8 mouse cellular contexts compared by ENCODE assay signal in genomic region chr11:116586801-116587631, GRCm38 (mm10). TPM values are rescaled to one million over a fixed set of nuclear protein-coding genes. Genes with fewer than 3 reads are reported as not detected.
A peak's percentile ranks its signal among the peaks of the same experiment; 100 is the strongest.
DNase-seq lines count a peak whose midpoint lies in the region; ATAC-seq and TF ChIP-seq lines count a peak whose summit lies in the region.

No protein-coding gene starts in this region.

- DNase-seq in cerebellum, postnatal 14 days, result peak; percentile 87 to 88
- DNase-seq in gastrocnemius, adult 8-10 months (ENCODE audit: low spot score in 2 of 2), result peak; percentile 48 to 51
- DNase-seq in hindbrain, postnatal 0 days (ENCODE audit: low spot score), result peak; percentile 81
- DNase-seq in left cerebral cortex, adult 18-20 months (ENCODE audit: low spot score in 2 of 2), result peak; percentile 60 to 72
- DNase-seq in lung, postnatal 4 days, result peak; percentile 75 to 83
- peak; percentile 54 to 76 for DNase-seq in right cerebral cortex, adult 2 months (ENCODE audit: low spot score in 2 of 2)
- peak; percentile 24 for DNase-seq in yolk sac, embryonic 10.5 days (ENCODE audit: low spot score)

- 18% methylated on average over 23 of the region's 23 CpGs for WGBS in hindbrain, postnatal 0 days

- H3K9ac ChIP-seq in hindbrain, postnatal 0 days (replicated peaks; ENCODE audit: low read length), result peak overlapping the region; percentile 33; the same call in 1 of the 2 replicates

- peak; percentile 77 for ATAC-seq in activated CD4-positive, CD25-positive, alpha-beta regulatory T cell, adult 4 months
- ATAC-seq in hindbrain, postnatal 0 days, result peak; percentile 82

- peak; percentile 98 for TF ChIP-seq CTCF in hindbrain, postnatal 0 days (IDR thresholded peaks at IDR 0.05; ENCODE audit: low read depth)

- no peaks in the 10 kb centered on the region for H3K36me3 ChIP-seq in hindbrain, postnatal 0 days (ENCODE audit: insufficient read depth, low read length)

- peak overlapping the region; percentile 41 for H3K4me2 ChIP-seq in hindbrain, postnatal 0 days (ENCODE audit: low read depth, low read length)

- H3K4me1 ChIP-seq in hindbrain, postnatal 0 days (ENCODE audit: insufficient read depth, low read length), result no peaks in the 10 kb centered on the region

- H3K4me3 ChIP-seq in hindbrain, postnatal 0 days (ENCODE audit: low read length), result peak overlapping the region; percentile 9; the same call in 1 of the 2 replicates

- no peaks in the 10 kb centered on the region for H3K27me3 ChIP-seq in hindbrain, postnatal 0 days (ENCODE audit: insufficient read depth, low read length)

- H3K9me3 ChIP-seq in hindbrain, postnatal 0 days (ENCODE audit: low read length), result no peaks in the 10 kb centered on the region

- peak overlapping the region; percentile 75 for H3K27ac ChIP-seq in hindbrain, postnatal 0 days

RNA-seq across cellular contexts. Expression of gene Aanat, which starts 0.8 kb away (rescaled TPM):
- not detected for polyA plus RNA-seq in activated CD4-positive, CD25-positive, alpha-beta regulatory T cell, adult 4 months (2017; shearing (Covaris generic))
- total RNA-seq in gastrocnemius, adult 8-10 months (2022), result not detected
- total RNA-seq in hindbrain, postnatal 0 days (2014; rRNA removed), result 0.68 TPM in 1 of 2 replicates, not detected in the other
- polyA plus RNA-seq in hindbrain, postnatal 0 days (2015; fragmentation: Nextera tagmentation; extraction: Ambion mirVana), result 0.46 and 0.81 TPM in 2 replicates
- 1 to 10 TPM in 1 of 2 experiments, under 1 TPM in 1; 0.56 to 1.4 TPM for total RNA-seq in left cerebral cortex, adult 18-20 months (2021)

RNA-seq across cellular contexts. Expression of gene Ube2o, which starts 5.8 kb away (rescaled TPM):
- 1 to 10 TPM; 2.2 TPM for polyA plus RNA-seq in activated CD4-positive, CD25-positive, alpha-beta regulatory T cell, adult 4 months (2017; shearing (Covaris generic))
- total RNA-seq in gastrocnemius, adult 8-10 months (2022), result 10 to 100 TPM; 22.4 to 27.6 (median 22.5) TPM
- total RNA-seq in hindbrain, postnatal 0 days (2014; rRNA removed), result 101 and 112 TPM in 2 replicates
- 31.3 and 31.9 TPM in 2 replicates for polyA plus RNA-seq in hindbrain, postnatal 0 days (2015; fragmentation: Nextera tagmentation; extraction: Ambion mirVana)
- 100 to 1,000 TPM; 123 TPM for total RNA-seq in left cerebral cortex, adult 18-20 months (2021)

RNA-seq across cellular contexts. Expression of gene Rhbdf2, which starts 39.8 kb away (rescaled TPM):
- 1 to 10 TPM; 4.9 to 5.0 TPM for polyA plus RNA-seq in activated CD4-positive, CD25-positive, alpha-beta regulatory T cell, adult 4 months (2017; shearing (Covaris generic))
- 10 to 100 TPM; 10.6 to 19.9 (median 11.2) TPM for total RNA-seq in gastrocnemius, adult 8-10 months (2022)
- total RNA-seq in hindbrain, postnatal 0 days (2014; rRNA removed), result 3.8 and 4.0 TPM in 2 replicates
- 1.1 and 1.6 TPM in 2 replicates for polyA plus RNA-seq in hindbrain, postnatal 0 days (2015; fragmentation: Nextera tagmentation; extraction: Ambion mirVana)
- 1 to 10 TPM; 1.6 to 1.9 TPM for total RNA-seq in left cerebral cortex, adult 18-20 months (2021)

RNA-seq across cellular contexts. Expression of gene Sphk1, which starts 56.3 kb away (rescaled TPM):
- polyA plus RNA-seq in activated CD4-positive, CD25-positive, alpha-beta regulatory T cell, adult 4 months (2017; shearing (Covaris generic)), result not detected
- total RNA-seq in gastrocnemius, adult 8-10 months (2022), result under 1 TPM; 0.15 to 0.75 (median 0.51) TPM
- total RNA-seq in hindbrain, postnatal 0 days (2014; rRNA removed), result 25.5 and 29.7 TPM in 2 replicates
- polyA plus RNA-seq in hindbrain, postnatal 0 days (2015; fragmentation: Nextera tagmentation; extraction: Ambion mirVana), result 17.9 and 20.4 TPM in 2 replicates
- 1 to 10 TPM; 7.9 to 9.9 TPM for total RNA-seq in left cerebral cortex, adult 18-20 months (2021)

Comparison
In these comparisons a context has a peak if more than half of its experiments do, and no peak if none do; other contexts are left out.
1. Peak in every context shown above with its lines: DNase-seq, ATAC-seq, H3K4me3 ChIP-seq and H3K27ac ChIP-seq.
2. DNase-seq: peak in every context shown above with its lines; median percentile 88 in cerebellum, postnatal 14 days; 81 in hindbrain, postnatal 0 days; 79 in lung, postnatal 4 days; 66 in left cerebral cortex, adult 18-20 months; 65 in right cerebral cortex, adult 2 months; 50 in gastrocnemius, adult 8-10 months; 24 in yolk sac, embryonic 10.5 days.